Mouse (Mus musculus): ENCODE measurements around the gene Gja6. TPM values are rescaled to one million over a fixed set of nuclear protein-coding genes. Genes with fewer than 3 reads are reported as not detected.

Gene Gja6
- polyA plus RNA-seq, 1 experiment from 2014 or later, result 0.17 TPM

DNA sequence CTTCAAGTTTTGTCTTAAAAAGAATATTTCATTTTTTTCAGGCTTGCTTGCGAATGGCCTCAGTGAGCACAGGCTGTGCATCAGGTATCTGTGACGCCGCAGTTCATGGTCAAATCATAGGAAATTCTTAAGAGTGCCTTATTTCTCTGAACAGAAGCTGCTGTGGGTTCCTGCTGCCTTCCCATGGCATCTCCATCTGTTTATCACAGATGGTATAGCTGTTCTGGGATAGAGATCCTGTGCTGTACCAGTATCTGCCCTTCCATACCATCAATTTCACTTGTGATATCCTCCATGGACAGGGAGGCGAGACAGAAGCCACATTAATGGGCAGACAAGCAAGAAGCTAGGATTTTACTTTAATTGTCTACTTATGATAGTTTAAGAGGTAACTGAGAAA lies 40.3 kb downstream of the Gja6 start:
- ATAC-seq (ENCODE audit: low FRiP score), result no peak
- Histone ChIP-seq H3K4me1 (no peaks in the 10 kb centered on the region), H3K9ac (no peak overlapping the region), H3K4me3 (no peak overlapping the region), H3K9me3 (replicated peaks) (no peaks in the 10 kb centered on the region), H3K27ac (no peak overlapping the region), H3K36me3 (no peaks in the 10 kb centered on the region), H3K4me2 (replicated peaks) (no peak overlapping the region), H3K27me3 (peaks cover 21% of the 10 kb centered on the region)
- WGBS, result 89% methylated on average over 4 of the region's 4 CpGs

DNA sequence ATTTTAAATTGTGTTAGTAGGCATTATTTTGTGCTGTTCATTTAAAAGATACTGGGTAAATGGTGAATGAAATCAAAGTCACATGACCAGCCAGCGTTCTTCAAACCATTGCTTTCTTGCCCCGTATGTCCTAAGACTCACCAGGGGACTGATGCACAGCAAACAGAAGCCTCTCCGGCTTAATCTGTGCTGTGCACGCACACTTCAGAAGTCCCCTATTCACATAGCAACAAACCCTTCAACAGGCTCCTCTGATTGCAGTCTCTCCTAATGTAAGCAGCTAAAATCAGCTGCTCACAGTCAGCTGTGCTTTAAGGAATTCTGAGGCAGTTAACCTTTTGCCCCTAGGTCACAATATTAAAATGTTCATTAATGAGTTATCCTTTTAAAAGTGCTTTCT lies 41.8 kb downstream of the Gja6 start:
- H3K4me3 ChIP-seq, result no peak overlapping the region
- H3K36me3 ChIP-seq, result no peaks in the 10 kb centered on the region
- no peaks in the 10 kb centered on the region for H3K4me1 ChIP-seq
- H3K27ac ChIP-seq, result no peak overlapping the region
- 77% methylated on average over 4 of the region's 4 CpGs for WGBS
- no peak overlapping the region for H3K9ac ChIP-seq
- H3K27me3 ChIP-seq, result peaks cover 19% of the 10 kb centered on the region
- no peak for ATAC-seq (ENCODE audit: low FRiP score)
- H3K9me3 ChIP-seq (replicated peaks), result no peaks in the 10 kb centered on the region
- H3K4me2 ChIP-seq (replicated peaks), result no peak overlapping the region

DNA sequence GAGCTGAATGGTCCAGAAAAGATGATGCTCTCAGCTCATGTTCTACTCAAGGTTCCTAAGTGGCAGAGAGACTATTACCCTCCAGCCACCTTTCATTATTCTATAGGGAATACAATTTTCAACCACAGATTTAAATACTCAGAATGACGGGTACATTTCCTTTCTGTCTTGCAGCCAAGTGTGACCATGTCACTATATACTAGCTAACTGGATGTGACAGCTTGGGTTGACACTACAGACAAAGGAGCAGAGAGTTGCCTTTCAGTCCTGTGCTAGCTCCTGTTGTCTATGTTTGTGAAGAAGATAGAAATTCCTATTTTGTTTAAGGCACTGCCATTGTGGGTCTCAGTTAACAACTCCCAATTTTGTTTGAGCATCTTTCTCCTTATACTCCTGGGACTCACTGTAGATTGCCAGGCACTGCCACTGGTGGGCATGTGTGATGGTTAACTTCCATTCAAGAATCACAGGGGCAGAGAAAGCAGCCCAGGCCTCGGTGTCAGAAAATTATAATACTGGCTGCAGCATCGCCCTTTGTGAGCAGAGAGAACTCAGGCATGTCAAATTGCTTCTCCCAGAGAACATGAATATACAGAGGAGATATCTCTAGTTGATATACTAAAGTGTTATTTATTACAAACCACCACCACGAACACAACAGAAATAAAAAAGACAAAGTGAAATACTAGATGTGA lies 43.0 kb downstream of the Gja6 start:
- peaks cover 16% of the 10 kb centered on the region for H3K27me3 ChIP-seq
- H3K4me2 ChIP-seq (replicated peaks), result no peak overlapping the region
- whole genome bisulfite sequencing, result 65% methylated on average over 4 of the region's 4 CpGs
- H3K4me3 ChIP-seq, result no peak overlapping the region
- no peak overlapping the region for H3K27ac ChIP-seq
- no peak overlapping the region for H3K9ac ChIP-seq
- H3K36me3 ChIP-seq, result no peaks in the 10 kb centered on the region
- no peaks in the 10 kb centered on the region for H3K9me3 ChIP-seq (replicated peaks)
- ATAC-seq (ENCODE audit: low FRiP score), result peak; percentile 69; the same call in 1 of the 2 replicates
- H3K4me1 ChIP-seq, result no peaks in the 10 kb centered on the region

Other genes starting within 250 kb of the Gja6 start
- gene Ppef1, start 171.3 kb downstream of the Gja6 start, polyA plus RNA-seq (2016; fragmentation: Nextera tagmentation; extraction: Ambion mirVana), result 0.48 and 0.49 TPM in 2 replicates
- gene Rs1, start 139.0 kb downstream of the Gja6 start, polyA plus RNA-seq (2016; fragmentation: Nextera tagmentation; extraction: Ambion mirVana), result 0.09 and 0.10 TPM in 2 replicates
- 2.5 and 2.7 TPM in 2 replicates for gene Cdkl5, start 87.7 kb upstream of the Gja6 start, polyA plus RNA-seq (2016; fragmentation: Nextera tagmentation; extraction: Ambion mirVana)
- gene Scml2, start 210.1 kb upstream of the Gja6 start, polyA plus RNA-seq (2016; fragmentation: Nextera tagmentation; extraction: Ambion mirVana), result 3.1 and 3.4 TPM in 2 replicates

Data from hindbrain, embryonic 12.5 days (tissue).